Mouse (Mus musculus): ENCODE results near the gene Lcat. TPM values are rescaled to one million over a fixed set of nuclear protein-coding genes. Genes with fewer than 3 reads are reported as not detected.

The Lcat gene
- polyA plus RNA-seq, 1 experiment, result 0.72 TPM

GRCm38 (mm10) chr8:105892432-105892831 is 50.8 kb downstream of the Lcat start:
- Histone ChIP-seq H3K27me3 (ENCODE audit: control insufficient read depth, insufficient read depth, low read length) (no peaks in the 10 kb centered on the region), H3K36me3 (ENCODE audit: control insufficient read depth, insufficient read depth, low read length) (peaks cover 45% of the 10 kb centered on the region), H3K4me1 (ENCODE audit: control insufficient read depth, insufficient read depth, insufficient read length, low read length) (no peaks in the 10 kb centered on the region), H3K4me3 (ENCODE audit: low read depth, low read length) (no peak overlapping the region), H3K27ac (ENCODE audit: insufficient read depth, low read depth, low read length) (no peak overlapping the region)
- TF ChIP-seq CTCF (IDR thresholded peaks at IDR 0.05; ENCODE audit: extremely low read depth, insufficient read length, insufficient replicate concordance, low read depth, low read length), result peak; percentile 47; the same call in 1 of the 2 replicates
- TF ChIP-seq POLR2A (IDR thresholded peaks at IDR 0.05; ENCODE audit: low read depth, low read length), result no peak
- WGBS, result 86% methylated on average over 6 of the region's 6 CpGs

- Histone ChIP-seq H3K27me3 (ENCODE audit: control insufficient read depth, insufficient read depth, low read length) (no peaks in the 10 kb centered on the region), H3K4me1 (ENCODE audit: control insufficient read depth, insufficient read depth, insufficient read length, low read length) (no peaks in the 10 kb centered on the region), H3K4me3 (ENCODE audit: low read depth, low read length) (no peak overlapping the region), H3K27ac (ENCODE audit: insufficient read depth, low read depth, low read length) (no peak overlapping the region), H3K36me3 (ENCODE audit: control insufficient read depth, insufficient read depth, low read length) (peaks cover 60% of the 10 kb centered on the region)
- 73% methylated on average over 6 of the region's 6 CpGs for WGBS
- TF ChIP-seq CTCF (IDR thresholded peaks at IDR 0.05; ENCODE audit: extremely low read depth, insufficient read length, insufficient replicate concordance, low read depth, low read length), result no peak
- no peak for TF ChIP-seq POLR2A (IDR thresholded peaks at IDR 0.05; ENCODE audit: low read depth, low read length)
Measured at GRCm38 (mm10) chr8:105890870-105891269, 52.3 kb downstream of the Lcat start.

GRCm38 (mm10) chr8:105889756-105890465 is 53.3 kb downstream of the Lcat start:
- Histone ChIP-seq H3K27me3 (ENCODE audit: control insufficient read depth, insufficient read depth, low read length) (no peaks in the 10 kb centered on the region), H3K4me3 (ENCODE audit: low read depth, low read length) (no peak overlapping the region), H3K4me1 (ENCODE audit: control insufficient read depth, insufficient read depth, insufficient read length, low read length) (no peaks in the 10 kb centered on the region), H3K27ac (ENCODE audit: insufficient read depth, low read depth, low read length) (no peak overlapping the region), H3K36me3 (ENCODE audit: control insufficient read depth, insufficient read depth, low read length) (peaks cover 70% of the 10 kb centered on the region)
- no peak for TF ChIP-seq CTCF (IDR thresholded peaks at IDR 0.05; ENCODE audit: extremely low read depth, insufficient read length, insufficient replicate concordance, low read depth, low read length)
- no peak for TF ChIP-seq POLR2A (IDR thresholded peaks at IDR 0.05; ENCODE audit: low read depth, low read length)
- WGBS, result 93% methylated on average over 12 of the region's 12 CpGs

Other genes with a start within 250 kb of the Lcat start
- gene Acd, start 242.3 kb downstream of the Lcat start, polyA plus RNA-seq (2012; rRNA removed), result 10.5 and 20.6 TPM in 2 replicates
- 5.1 and 7.2 TPM in 2 replicates for gene Pard6a, start 242.2 kb downstream of the Lcat start, polyA plus RNA-seq (2012; rRNA removed)
- not detected in 2 replicates for gene 4933405L10Rik, start 235.7 kb downstream of the Lcat start, polyA plus RNA-seq (2012; rRNA removed)
- gene Enkd1, start 235.2 kb downstream of the Lcat start, polyA plus RNA-seq (2012; rRNA removed), result 3.6 and 5.3 TPM in 2 replicates
- gene Gfod2, start 184.7 kb downstream of the Lcat start, polyA plus RNA-seq (2012; rRNA removed), result 4.9 and 8.3 TPM in 2 replicates
- gene Ranbp10, start 116.0 kb downstream of the Lcat start, polyA plus RNA-seq (2012; rRNA removed), result 9.5 and 15.3 TPM in 2 replicates
- not detected in 2 replicates for gene Tsnaxip1, start 115.7 kb downstream of the Lcat start, polyA plus RNA-seq (2012; rRNA removed)
- gene Cenpt, start 90.1 kb downstream of the Lcat start, polyA plus RNA-seq (2012; rRNA removed), result 5.6 and 9.7 TPM in 2 replicates
- gene Thap11, start 88.2 kb downstream of the Lcat start, polyA plus RNA-seq (2012; rRNA removed), result 24.1 and 39.4 TPM in 2 replicates
- 11.5 and 15.3 TPM in 2 replicates for gene Nutf2, start 82.8 kb downstream of the Lcat start, polyA plus RNA-seq (2012; rRNA removed)
- gene Edc4, start 62.5 kb downstream of the Lcat start, polyA plus RNA-seq (2012; rRNA removed), result 35.3 and 55.8 TPM in 2 replicates
- gene Nrn1l, start 49.8 kb downstream of the Lcat start, polyA plus RNA-seq (2012; rRNA removed), result 0.74 and 3.9 TPM in 2 replicates
- gene Pskh1, start 42.9 kb downstream of the Lcat start, polyA plus RNA-seq (2012; rRNA removed), result 10.2 and 20.2 TPM in 2 replicates
- gene Ctrl, start 9.5 kb downstream of the Lcat start, polyA plus RNA-seq (2012; rRNA removed), result 32.5 and 17,898 TPM in 2 replicates
- gene Psmb10, start 4.9 kb downstream of the Lcat start, polyA plus RNA-seq (2012; rRNA removed), result 503 and 1,032 TPM in 2 replicates
- gene Slc12a4, start 22.7 kb upstream of the Lcat start, polyA plus RNA-seq (2012; rRNA removed), result 6.8 and 8.9 TPM in 2 replicates
- 0.05 and 0.06 TPM in 2 replicates for gene Dpep3, start 36.0 kb upstream of the Lcat start, polyA plus RNA-seq (2012; rRNA removed)
- gene Dus2, start 48.0 kb upstream of the Lcat start, polyA plus RNA-seq (2012; rRNA removed), result 2.5 and 5.2 TPM in 2 replicates
- not detected in 2 replicates for gene Dpep2nb, start 62.6 kb upstream of the Lcat start, polyA plus RNA-seq (2012; rRNA removed)
- gene Ddx28, start 68.5 kb upstream of the Lcat start, polyA plus RNA-seq (2012; rRNA removed), result 5.2 and 6.6 TPM in 2 replicates
- gene Nfatc3, start 115.5 kb upstream of the Lcat start, polyA plus RNA-seq (2012; rRNA removed), result 7.0 and 17.0 TPM in 2 replicates
- gene Esrp2, start 193.6 kb upstream of the Lcat start, polyA plus RNA-seq (2012; rRNA removed), result 27.5 and 30.9 TPM in 2 replicates
- 2.6 and 2.8 TPM in 2 replicates for gene Pla2g15, start 207.0 kb upstream of the Lcat start, polyA plus RNA-seq (2012; rRNA removed)
- gene Slc7a6, start 225.5 kb upstream of the Lcat start, polyA plus RNA-seq (2012; rRNA removed), result 5.3 and 6.2 TPM in 2 replicates